Mouse (Mus musculus) ES-Bruce4 (cell line): ENCODE measurements at regions not wholly inside any gene's neighbourhood (a gene's known extent, or its start where the extent isn't known, plus 50 kb on each side); places are given as distances from the start of the nearest gene placed in this dataset.

ENCODE experiments used
- H3K27ac ChIP-seq: 2 replicates; pipeline ENCODE4 v1.5.1; 2012; ENCODE audit warnings: low read length, inconsistent platforms; ENCODE audit not compliant: insufficient read depth
- H3K27me3 ChIP-seq: 2 replicates; pipeline ENCODE4 v1.6.1; 2012; ENCODE audit warnings: mild to moderate bottlenecking, low read length, inconsistent platforms; ENCODE audit not compliant: control insufficient read depth, poor library complexity, insufficient read depth, severe bottlenecking
- H3K36me3 ChIP-seq: 2 replicates; pipeline ENCODE4 v1.6.1; 2012; ENCODE audit warnings: inconsistent platforms, mild to moderate bottlenecking, low read length, moderate library complexity; ENCODE audit not compliant: control insufficient read depth, poor library complexity, insufficient read depth, severe bottlenecking
- H3K4me1 ChIP-seq: one replicate; pipeline ENCODE4 v1.8.1; 2011; ENCODE audit warnings: low read length; ENCODE audit not compliant: control insufficient read depth, insufficient read depth
- H3K4me3 ChIP-seq: 2 replicates; pipeline ENCODE4 v1.5.1; 2011; ENCODE audit warnings: low read depth, mild to moderate bottlenecking, low read length
- H3K9ac ChIP-seq: 2 replicates; pipeline ENCODE4 v1.6.1; 2012; ENCODE audit warnings: low read depth, mild to moderate bottlenecking, inconsistent platforms; ENCODE audit not compliant: poor library complexity, severe bottlenecking
- H3K9me3 ChIP-seq: replicated peaks from 2 replicates; pipeline ENCODE4 v1.6.1; 2012; ENCODE audit warnings: mild to moderate bottlenecking, low read length, inconsistent platforms; ENCODE audit not compliant: control insufficient read depth, poor library complexity, insufficient read depth, severe bottlenecking
- CTCF ChIP-seq: IDR thresholded peaks from one replicate; pipeline ENCODE4 v1.8.1; 2011; ENCODE audit warnings: low read depth, low read length
- EP300 ChIP-seq: IDR thresholded peaks from 2 replicates; pipeline ENCODE4 v1.6.1; 2011; ENCODE audit warnings: low read depth, low read length; ENCODE audit not compliant: insufficient read depth
- POLR2A ChIP-seq: IDR thresholded peaks from one replicate; pipeline ENCODE4 v1.8.1; 2011; ENCODE audit warnings: low read length; ENCODE audit not compliant: insufficient read depth

GRCm38 (mm10) chr19:36670813-36671212, 65.6 kb downstream of the Ppp1r3c start:
- Histone ChIP-seq H3K4me3 (no peak overlapping the region), H3K27ac (no peak overlapping the region), H3K27me3 (no peaks in the 10 kb centered on the region), H3K9ac (no peak overlapping the region), H3K36me3 (no peaks in the 10 kb centered on the region), H3K4me1 (no peaks in the 10 kb centered on the region), H3K9me3 (no peaks in the 10 kb centered on the region)
- TF ChIP-seq EP300: no peak
- TF ChIP-seq CTCF: no peak
- no peak for TF ChIP-seq POLR2A
